Mouse (Mus musculus) kidney, adult 2 months (tissue): Measurements from ENCODE around the gene Prkar2b. TPM values are rescaled to one million over a fixed set of nuclear protein-coding genes. Genes with fewer than 3 reads are reported as not detected.

Experiments used
- DNase-seq: peaks from one replicate; pipeline ENCODE4 v3.0.0; 2021
- H3K27ac ChIP-seq: fragments of 200-500 bp; 2 replicates; pipeline ENCODE4 v1.5.1; 2012; ENCODE audit warnings: low read depth, low read length, control low read depth, inconsistent platforms; ENCODE audit not compliant: insufficient read depth
- H3K27me3 ChIP-seq: fragments of 200-500 bp; replicated peaks from 2 replicates; pipeline ENCODE4 v1.6.1; 2012; ENCODE audit warnings: mild to moderate bottlenecking, moderate library complexity, low read length, inconsistent platforms; ENCODE audit not compliant: control insufficient read depth, insufficient read depth
- H3K36me3 ChIP-seq: fragments of 200-500 bp; 2 replicates; pipeline ENCODE4 v1.6.1; 2012; ENCODE audit warnings: mild to moderate bottlenecking, moderate library complexity, low read length, inconsistent platforms; ENCODE audit not compliant: control insufficient read depth, insufficient read depth
- H3K4me1 ChIP-seq: fragments of 200-500 bp; 2 replicates; pipeline ENCODE4 v1.6.1; 2011; ENCODE audit warnings: low read length; ENCODE audit not compliant: control insufficient read depth, insufficient read depth
- H3K4me3 ChIP-seq: fragments of 200-500 bp; 2 replicates; pipeline ENCODE4 v1.5.1; 2011; ENCODE audit warnings: mild to moderate bottlenecking, low read depth, low read length, control low read depth; ENCODE audit not compliant: insufficient read depth
- CTCF ChIP-seq: fragments of 200-500 bp; conservative IDR thresholded peaks from 2 replicates; pipeline ENCODE4 v1.5.1; 2011; ENCODE audit warnings: low read depth, mild to moderate bottlenecking, control low read depth, low read length, moderate library complexity, mixed read lengths; ENCODE audit not compliant: insufficient read depth, insufficient read length
- POLR2A ChIP-seq: fragments of 200-500 bp; IDR thresholded peaks from one replicate; pipeline ENCODE4 v1.6.1; 2011; ENCODE audit warnings: low read depth, low read length, control low read depth
- WGBS: fragments of 180-500 bp; shearing (Covaris S2); methylation state at CpG from one replicate; pipeline ENCODE4 v1.1.7; 2018; 5-methylcytosine and 5-hydroxymethylcytosine counted together
- polyA plus RNA-seq: library from polyadenylated mRNA; depleted of rRNA; stranded (reverse); fragments of >200 nt; gene quantifications from 2 replicates; pipeline ENCODE4 v1.2.3, GENCODE M21; 2012

Prkar2b gene
- polyA plus RNA-seq, 1 experiment, result 12.8 TPM

DNA sequence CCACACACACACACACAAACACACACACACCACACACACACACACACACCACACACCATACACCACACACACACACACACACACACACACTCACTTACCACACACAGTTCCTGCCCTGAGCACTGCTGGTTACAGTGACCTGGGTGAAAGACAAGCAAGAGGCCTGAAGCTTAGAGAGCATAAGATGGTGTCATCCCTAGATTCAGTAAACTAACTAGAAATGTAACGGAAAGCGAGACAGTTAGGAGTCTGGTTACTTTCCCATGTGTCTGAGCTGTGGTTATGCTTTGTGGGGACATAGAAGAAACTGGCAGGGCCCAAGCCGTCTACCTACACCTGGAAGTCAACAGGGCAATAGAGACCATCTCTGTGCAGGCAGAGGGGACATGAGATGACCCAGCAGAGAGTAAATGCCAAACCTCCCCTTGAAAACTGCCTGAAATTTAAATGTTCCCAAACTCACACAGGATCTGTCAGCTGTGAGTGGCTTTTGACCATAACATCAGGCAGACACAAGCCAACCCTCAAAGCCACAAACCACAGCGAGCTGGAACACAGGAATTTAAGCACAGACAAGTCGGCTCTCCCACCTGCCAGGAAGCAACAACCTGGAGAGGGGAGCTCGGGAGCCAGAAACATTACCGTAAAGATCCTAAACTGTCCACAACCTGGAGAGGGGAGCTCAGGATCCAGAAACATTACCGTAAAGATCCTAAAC lies 51.7 kb downstream of the Prkar2b start:
- no peak for TF ChIP-seq POLR2A
- no peak for TF ChIP-seq CTCF
- 21% methylated on average over 8 of the region's 8 CpGs for WGBS
- Histone ChIP-seq H3K27me3 (no peaks in the 10 kb centered on the region), H3K27ac (no peak overlapping the region), H3K4me1 (no peaks in the 10 kb centered on the region), H3K36me3 (no peaks in the 10 kb centered on the region), H3K4me3 (no peak overlapping the region)
- no peak for DNase-seq

DNA sequence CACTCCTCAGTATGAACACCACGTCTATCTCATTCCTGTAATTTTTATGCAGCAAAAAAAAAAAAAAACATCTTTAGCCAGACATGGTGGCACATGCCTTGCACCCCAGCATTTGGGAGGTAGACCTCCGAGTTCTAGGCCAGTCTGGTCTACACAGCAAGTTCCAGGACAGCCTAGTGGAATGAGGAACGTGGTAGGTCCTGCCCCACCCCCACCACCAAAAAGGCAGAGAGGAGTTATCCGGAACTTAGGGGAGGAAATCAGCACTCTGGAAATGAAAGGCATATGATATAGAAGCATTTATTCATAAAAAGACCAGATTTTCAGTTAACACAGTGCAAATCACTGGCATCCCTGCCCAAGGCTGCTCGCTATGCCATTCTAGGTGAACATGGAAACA lies 52.4 kb downstream of the Prkar2b start:
- 75% methylated on average over 5 of the region's 5 CpGs for WGBS
- TF ChIP-seq POLR2A (no peak), CTCF (no peak)
- no peak overlapping the region for H3K27ac ChIP-seq

DNA sequence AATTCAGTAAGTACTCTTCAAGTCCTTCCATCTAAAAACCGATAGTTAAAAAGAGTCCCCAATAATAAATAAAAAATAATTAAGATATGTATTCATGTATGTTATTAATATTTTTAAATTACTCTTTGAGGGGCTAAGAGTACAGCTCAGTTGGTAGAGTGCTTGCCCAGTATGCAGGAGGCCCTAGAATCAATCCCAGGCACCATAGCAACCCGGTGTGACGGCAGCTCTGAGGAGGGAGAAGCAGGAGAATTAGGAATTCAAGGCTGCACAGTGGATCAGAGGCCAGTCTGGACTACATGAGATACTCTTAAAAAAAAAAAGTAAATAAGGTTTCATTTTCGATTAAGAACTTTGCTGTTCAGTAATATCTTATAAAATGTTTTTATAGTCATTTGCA lies 53.5 kb downstream of the Prkar2b start:
- H3K27me3 ChIP-seq, result no peaks in the 10 kb centered on the region
- TF ChIP-seq CTCF, result no peak
- TF ChIP-seq POLR2A, result no peak
- no peaks in the 10 kb centered on the region for H3K36me3 ChIP-seq
- 91% methylated on average over 4 of the region's 4 CpGs for WGBS
- no peak overlapping the region for H3K27ac ChIP-seq
- no peak for DNase-seq
- no peak overlapping the region for H3K4me3 ChIP-seq
- no peaks in the 10 kb centered on the region for H3K4me1 ChIP-seq

More for the DNA sequence above, 52.4 kb downstream of the Prkar2b start:
- Histone ChIP-seq H3K36me3 (no peaks in the 10 kb centered on the region), H3K4me3 (no peak overlapping the region), H3K4me1 (no peaks in the 10 kb centered on the region), H3K27me3 (no peaks in the 10 kb centered on the region)
- DNase-seq, result no peak

DNA sequence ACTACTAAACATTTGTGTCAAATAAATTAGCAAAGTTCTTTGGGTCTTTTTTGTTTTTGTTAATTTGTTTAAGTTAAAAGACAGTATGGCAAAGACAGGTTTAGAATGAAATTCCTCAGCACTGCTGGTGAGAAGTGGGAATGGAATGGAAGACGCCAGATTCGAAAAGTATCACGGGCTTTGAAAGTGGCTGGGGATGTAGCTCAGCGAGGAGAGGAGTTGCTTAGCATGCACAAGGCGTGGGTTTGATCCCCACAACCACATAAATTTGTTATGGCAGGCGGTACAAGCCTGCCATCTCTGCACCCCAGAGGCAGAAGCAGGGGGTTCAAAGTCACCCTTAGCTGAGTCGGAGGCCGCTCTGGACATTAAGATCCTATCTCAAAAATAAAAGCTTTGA lies 54.1 kb downstream of the Prkar2b start:
- 88% methylated on average over 8 of the region's 8 CpGs for WGBS

DNA sequence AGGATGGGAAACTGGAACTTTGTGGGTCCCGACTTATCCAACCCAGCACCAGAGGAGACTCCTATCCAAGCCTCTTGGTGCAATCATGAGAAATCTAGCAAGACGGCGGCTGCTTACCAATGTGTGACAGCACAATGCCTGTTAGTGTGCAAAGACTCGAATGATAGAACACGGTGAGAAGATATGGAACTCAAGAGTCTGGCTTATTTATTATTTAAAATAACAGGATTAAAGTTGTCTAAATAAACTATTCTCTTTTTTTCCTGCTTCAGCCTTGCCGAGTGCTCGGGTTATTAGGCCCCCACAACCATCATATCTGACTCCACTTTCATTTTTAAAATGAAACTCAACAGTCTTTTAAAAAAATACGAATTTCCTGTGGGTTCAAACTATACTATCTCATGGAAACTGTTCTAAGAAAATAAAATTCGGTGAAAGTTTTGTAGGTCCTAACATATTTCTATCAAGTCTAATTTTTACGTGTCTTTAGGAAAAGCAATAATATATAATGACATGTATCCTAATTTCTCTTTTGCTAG lies 54.6 kb downstream of the Prkar2b start:
- WGBS, result 89% methylated on average over 10 of the region's 10 CpGs
- no peaks in the 10 kb centered on the region for H3K27me3 ChIP-seq

More for the DNA sequence above, 54.1 kb downstream of the Prkar2b start:
- H3K4me1 ChIP-seq, result no peaks in the 10 kb centered on the region
- H3K4me3 ChIP-seq, result no peak overlapping the region
- H3K36me3 ChIP-seq, result no peaks in the 10 kb centered on the region
- no peaks in the 10 kb centered on the region for H3K27me3 ChIP-seq
- TF ChIP-seq POLR2A (no peak), CTCF (no peak)
- no peak overlapping the region for H3K27ac ChIP-seq
- DNase-seq, result no peak

DNA sequence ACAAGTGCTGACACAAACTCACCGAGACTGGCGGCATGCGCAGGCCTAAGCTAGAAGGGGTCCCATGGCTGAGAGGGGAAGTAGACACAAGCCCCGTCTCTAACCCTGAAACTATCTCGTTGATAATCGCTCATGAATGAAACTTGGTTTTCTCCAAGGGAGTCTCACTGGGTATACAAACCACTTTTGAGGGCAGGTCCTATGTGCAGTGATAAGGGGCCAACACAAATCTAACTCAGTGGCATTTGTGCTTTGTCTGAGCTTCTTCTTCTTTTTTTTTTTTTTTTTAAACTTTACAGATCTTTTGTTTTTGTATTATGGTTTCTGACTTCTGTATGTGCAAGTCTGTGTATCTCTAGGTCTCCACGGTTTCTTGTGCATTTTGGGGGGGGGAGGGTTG lies 60.6 kb downstream of the Prkar2b start:
- no peak overlapping the region for H3K4me3 ChIP-seq
- WGBS, result 83% methylated on average over 7 of the region's 7 CpGs
- H3K36me3 ChIP-seq, result no peaks in the 10 kb centered on the region
- TF ChIP-seq POLR2A, result no peak
- TF ChIP-seq CTCF, result no peak
- H3K27ac ChIP-seq, result no peak overlapping the region
- no peaks in the 10 kb centered on the region for H3K27me3 ChIP-seq
- H3K4me1 ChIP-seq, result no peaks in the 10 kb centered on the region
- DNase-seq, result no peak

More for the DNA sequence above, 54.6 kb downstream of the Prkar2b start:
- TF ChIP-seq POLR2A, result no peak
- no peak for TF ChIP-seq CTCF
- no peak overlapping the region for H3K27ac ChIP-seq
- H3K4me3 ChIP-seq, result no peak overlapping the region
- no peak for DNase-seq
- no peaks in the 10 kb centered on the region for H3K36me3 ChIP-seq
- no peaks in the 10 kb centered on the region for H3K4me1 ChIP-seq

DNA sequence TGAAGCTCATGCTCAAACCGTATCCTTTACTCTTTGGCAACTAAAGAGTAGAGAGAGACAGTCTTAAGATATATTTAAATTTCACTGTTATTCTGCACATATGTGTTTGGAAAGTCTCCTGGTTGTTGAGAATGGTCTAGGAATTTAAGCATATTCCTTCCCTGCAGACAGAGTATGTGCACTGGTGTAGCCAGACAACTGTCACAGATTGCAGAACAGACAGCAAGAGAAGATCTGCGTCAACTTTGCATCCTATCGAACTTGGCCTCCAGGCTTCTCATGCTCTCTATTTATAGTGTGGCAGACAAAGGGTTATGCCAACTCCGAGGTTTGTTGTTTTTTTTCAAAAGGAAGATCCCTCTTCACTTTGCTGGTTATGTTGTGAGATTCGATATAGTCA lies 62.4 kb downstream of the Prkar2b start:
- no peaks in the 10 kb centered on the region for H3K27me3 ChIP-seq
- 80% methylated on average over 5 of the region's 5 CpGs for WGBS
- no peak for TF ChIP-seq POLR2A
- no peak for TF ChIP-seq CTCF
- H3K27ac ChIP-seq, result no peak overlapping the region
- H3K4me1 ChIP-seq, result no peaks in the 10 kb centered on the region
- H3K4me3 ChIP-seq, result no peak overlapping the region
- DNase-seq, result no peak
- H3K36me3 ChIP-seq, result no peaks in the 10 kb centered on the region
